Mouse (Mus musculus) fat pad, adult 2 months (tissue): ENCODE data around the gene Eftud2.

Experiments
- DNase-seq: peaks from one replicate; pipeline ENCODE4 v3.0.0-alpha.2; 2011; ENCODE audit warnings: low read depth, low spot score; ENCODE audit errors: extremely low read depth

Gene Eftud2

GRCm38 (mm10) chr11:102880585-102881313 is at the start of gene Eftud2, which contains the start of gene Ccdc103:
Gene Eftud2 (minus strand): TSS chr11:102880985.
Gene Ccdc103 (plus strand): TSS chr11:102881204.
- no peak for DNase-seq

GRCm38 (mm10) chr11:102925351-102925717 is 44.5 kb upstream of the Eftud2 start:
- DNase-seq, result no peak

GRCm38 (mm10) chr11:102924557-102925350 is 44.0 kb upstream of the Eftud2 start, which contains the start of gene Kif18b:
Gene Kif18b (minus strand): TSS chr11:102925124.
- peak; percentile 54 for DNase-seq

- DNase-seq, result no peak
These were observed 40.7 kb upstream of the Eftud2 start for GRCm38 (mm10) chr11:102921491-102921890.

GRCm38 (mm10) chr11:102918077-102918476 is 37.3 kb upstream of the Eftud2 start:
- DNase-seq, result no peak

- DNase-seq, result no peak
These were observed 34.6 kb upstream of the Eftud2 start for GRCm38 (mm10) chr11:102915380-102915779.

- no peak for DNase-seq
These were observed 30.6 kb upstream of the Eftud2 start for GRCm38 (mm10) chr11:102911376-102911775.

GRCm38 (mm10) chr11:102903654-102904053 is 22.9 kb upstream of the Eftud2 start:
- no peak for DNase-seq

- DNase-seq, result no peak
These were observed 21.3 kb upstream of the Eftud2 start for GRCm38 (mm10) chr11:102902107-102902506.

GRCm38 (mm10) chr11:102901199-102901598 is 20.4 kb upstream of the Eftud2 start:
- DNase-seq, result no peak

- no peak for DNase-seq
These were observed 20.0 kb upstream of the Eftud2 start, which contains the start of gene Gfap for GRCm38 (mm10) chr11:102900763-102901162. Gene Gfap (minus strand): TSS chr11:102900912.

- no peak for DNase-seq
These were observed 17.6 kb upstream of the Eftud2 start for GRCm38 (mm10) chr11:102898408-102898807.

- no peak for DNase-seq
These were observed 15.9 kb upstream of the Eftud2 start for GRCm38 (mm10) chr11:102896641-102897040.

GRCm38 (mm10) chr11:102895779-102896178 is 15.0 kb upstream of the Eftud2 start:
- no peak for DNase-seq

GRCm38 (mm10) chr11:102894716-102895115 is 13.9 kb upstream of the Eftud2 start:
- DNase-seq, result no peak

- DNase-seq, result peak; percentile 28
These were observed 12.3 kb upstream of the Eftud2 start for GRCm38 (mm10) chr11:102893015-102893651.

- DNase-seq, result no peak
These were observed 9.3 kb upstream of the Eftud2 start for GRCm38 (mm10) chr11:102890096-102890495.

- DNase-seq, result no peak
These were observed 7.3 kb upstream of the Eftud2 start for GRCm38 (mm10) chr11:102888135-102888534.

- DNase-seq, result no peak
These were observed 6.6 kb upstream of the Eftud2 start for GRCm38 (mm10) chr11:102887433-102887832.

- DNase-seq, result no peak
These were observed 3.9 kb upstream of the Eftud2 start, which contains the start of gene Fam187a for GRCm38 (mm10) chr11:102884616-102885219. Gene Fam187a (plus strand): TSS chr11:102885169.
